Mouse (Mus musculus): ENCODE data around the gene Gm20388. TPM values are rescaled to one million over a fixed set of nuclear protein-coding genes. Genes with fewer than 3 reads are reported as not detected.

Gene Gm20388
- total and polyA plus RNA-seq, 3 experiments: 0.02 to 0.05 TPM; not detected in 1

- no peaks in the 10 kb centered on the region for H3K4me1 ChIP-seq (ENCODE audit: insufficient read depth, low read depth, low read length)
- H3K4me3 ChIP-seq (ENCODE audit: low read depth, low read length): peak overlapping the region; percentile 22; the same call in 1 of the 2 replicates
- peaks cover 20% of the 10 kb centered on the region for H3K9me3 ChIP-seq (replicated peaks)
- TF ChIP-seq CTCF (IDR thresholded peaks at IDR 0.05; ENCODE audit: low read depth, low read length): no peak
- TF ChIP-seq TAL1 (conservative IDR thresholded peaks at IDR 0.05; ENCODE audit: low read depth, low read length): no peak
- TF ChIP-seq GATA1 (IDR thresholded peaks at IDR 0.05; ENCODE audit: borderline replicate concordance, low read length): no peak
- no peak for TF ChIP-seq POLR2AphosphoS5 (IDR thresholded peaks at IDR 0.05; ENCODE audit: insufficient replicate concordance, low read depth, low read length)
- TF ChIP-seq GATA2 (IDR thresholded peaks at IDR 0.05; ENCODE audit: borderline replicate concordance, low read depth, low read length): no peak
- no peaks in the 10 kb centered on the region for H3K27me3 ChIP-seq (ENCODE audit: insufficient read depth, low read length)
- ATAC-seq (ENCODE audit: extremely low read depth, insufficient number of reproducible peaks, low FRiP score, poor library complexity, severe bottlenecking) (no peak), DNase-seq (ENCODE audit: low spot score) (no peak)
- H3K36me3 ChIP-seq (replicated peaks): no peaks in the 10 kb centered on the region
These were observed 1768.1 kb downstream of the Gm20388 start for GRCm38 (mm10) chr8:121678696-121679095.

- no peaks in the 10 kb centered on the region for H3K4me1 ChIP-seq (ENCODE audit: insufficient read depth, low read depth, low read length)
- TF ChIP-seq GATA2 (IDR thresholded peaks at IDR 0.05; ENCODE audit: borderline replicate concordance, low read depth, low read length) (no peak), TAL1 (conservative IDR thresholded peaks at IDR 0.05; ENCODE audit: low read depth, low read length) (no peak), CTCF (IDR thresholded peaks at IDR 0.05; ENCODE audit: low read depth, low read length) (no peak), POLR2AphosphoS5 (IDR thresholded peaks at IDR 0.05; ENCODE audit: insufficient replicate concordance, low read depth, low read length) (no peak), GATA1 (IDR thresholded peaks at IDR 0.05; ENCODE audit: borderline replicate concordance, low read length) (no peak)
- ATAC-seq (ENCODE audit: extremely low read depth, insufficient number of reproducible peaks, low FRiP score, poor library complexity, severe bottlenecking) (no peak), DNase-seq (ENCODE audit: low spot score) (no peak)
- no peaks in the 10 kb centered on the region for H3K36me3 ChIP-seq (replicated peaks)
- peaks cover 26% of the 10 kb centered on the region for H3K9me3 ChIP-seq (replicated peaks)
- no peaks in the 10 kb centered on the region for H3K27me3 ChIP-seq (ENCODE audit: insufficient read depth, low read length)
- H3K4me3 ChIP-seq (ENCODE audit: low read depth, low read length): no peak overlapping the region
These were observed 1770.3 kb downstream of the Gm20388 start for GRCm38 (mm10) chr8:121680896-121681295.

- H3K4me1 ChIP-seq (ENCODE audit: insufficient read depth, low read depth, low read length): no peaks in the 10 kb centered on the region
- DNase-seq (ENCODE audit: low spot score): no peak
- no peaks in the 10 kb centered on the region for H3K27me3 ChIP-seq (ENCODE audit: insufficient read depth, low read length)
- no peaks in the 10 kb centered on the region for H3K36me3 ChIP-seq (replicated peaks)
- peaks cover 26% of the 10 kb centered on the region for H3K9me3 ChIP-seq (replicated peaks)
- TF ChIP-seq GATA1 (IDR thresholded peaks at IDR 0.05; ENCODE audit: borderline replicate concordance, low read length): no peak
- TF ChIP-seq POLR2AphosphoS5 (IDR thresholded peaks at IDR 0.05; ENCODE audit: insufficient replicate concordance, low read depth, low read length): no peak
- no peak for TF ChIP-seq TAL1 (conservative IDR thresholded peaks at IDR 0.05; ENCODE audit: low read depth, low read length)
- no peak for TF ChIP-seq GATA2 (IDR thresholded peaks at IDR 0.05; ENCODE audit: borderline replicate concordance, low read depth, low read length)
- no peak for TF ChIP-seq CTCF (IDR thresholded peaks at IDR 0.05; ENCODE audit: low read depth, low read length)
- ATAC-seq (ENCODE audit: extremely low read depth, insufficient number of reproducible peaks, low FRiP score, poor library complexity, severe bottlenecking): no peak
- no peak overlapping the region for H3K4me3 ChIP-seq (ENCODE audit: low read depth, low read length)
These were observed 1770.8 kb downstream of the Gm20388 start for GRCm38 (mm10) chr8:121681457-121681856.

- H3K36me3 ChIP-seq (replicated peaks): no peaks in the 10 kb centered on the region
- no peak for TF ChIP-seq POLR2AphosphoS5 (IDR thresholded peaks at IDR 0.05; ENCODE audit: insufficient replicate concordance, low read depth, low read length)
- no peak for TF ChIP-seq TAL1 (conservative IDR thresholded peaks at IDR 0.05; ENCODE audit: low read depth, low read length)
- TF ChIP-seq GATA1 (IDR thresholded peaks at IDR 0.05; ENCODE audit: borderline replicate concordance, low read length): no peak
- no peak for TF ChIP-seq GATA2 (IDR thresholded peaks at IDR 0.05; ENCODE audit: borderline replicate concordance, low read depth, low read length)
- TF ChIP-seq CTCF (IDR thresholded peaks at IDR 0.05; ENCODE audit: low read depth, low read length): no peak
- H3K4me1 ChIP-seq (ENCODE audit: insufficient read depth, low read depth, low read length): no peaks in the 10 kb centered on the region
- no peaks in the 10 kb centered on the region for H3K27me3 ChIP-seq (ENCODE audit: insufficient read depth, low read length)
- H3K4me3 ChIP-seq (ENCODE audit: low read depth, low read length): no peak overlapping the region
- DNase-seq (ENCODE audit: low spot score) (no peak), ATAC-seq (ENCODE audit: extremely low read depth, insufficient number of reproducible peaks, low FRiP score, poor library complexity, severe bottlenecking) (no peak)
- peaks cover 29% of the 10 kb centered on the region for H3K9me3 ChIP-seq (replicated peaks)
These were observed 1772.6 kb downstream of the Gm20388 start for GRCm38 (mm10) chr8:121683083-121683832.

GRCm38 (mm10) chr8:121685419-121685818 is 1774.8 kb downstream of the Gm20388 start:
- TF ChIP-seq CTCF (IDR thresholded peaks at IDR 0.05; ENCODE audit: low read depth, low read length): peak; percentile 32; the same call in 1 of the 2 replicates
- TF ChIP-seq GATA2 (IDR thresholded peaks at IDR 0.05; ENCODE audit: borderline replicate concordance, low read depth, low read length): no peak
- DNase-seq (ENCODE audit: low spot score) (no peak), ATAC-seq (ENCODE audit: extremely low read depth, insufficient number of reproducible peaks, low FRiP score, poor library complexity, severe bottlenecking) (no peak)
- H3K27me3 ChIP-seq (ENCODE audit: insufficient read depth, low read length): no peaks in the 10 kb centered on the region
- no peak overlapping the region for H3K4me3 ChIP-seq (ENCODE audit: low read depth, low read length)
- no peaks in the 10 kb centered on the region for H3K4me1 ChIP-seq (ENCODE audit: insufficient read depth, low read depth, low read length)
- H3K36me3 ChIP-seq (replicated peaks): no peaks in the 10 kb centered on the region
- H3K9me3 ChIP-seq (replicated peaks): peaks cover 33% of the 10 kb centered on the region

- H3K27me3 ChIP-seq (ENCODE audit: insufficient read depth, low read length): no peaks in the 10 kb centered on the region
- H3K4me3 ChIP-seq (ENCODE audit: low read depth, low read length): no peak overlapping the region
- peaks cover 42% of the 10 kb centered on the region for H3K9me3 ChIP-seq (replicated peaks)
- TF ChIP-seq TAL1 (conservative IDR thresholded peaks at IDR 0.05; ENCODE audit: low read depth, low read length) (no peak), CTCF (IDR thresholded peaks at IDR 0.05; ENCODE audit: low read depth, low read length) (no peak), GATA1 (IDR thresholded peaks at IDR 0.05; ENCODE audit: borderline replicate concordance, low read length) (no peak), POLR2AphosphoS5 (IDR thresholded peaks at IDR 0.05; ENCODE audit: insufficient replicate concordance, low read depth, low read length) (no peak), GATA2 (IDR thresholded peaks at IDR 0.05; ENCODE audit: borderline replicate concordance, low read depth, low read length) (no peak)
- no peak for DNase-seq (ENCODE audit: low spot score)
- no peaks in the 10 kb centered on the region for H3K4me1 ChIP-seq (ENCODE audit: insufficient read depth, low read depth, low read length)
- no peak for ATAC-seq (ENCODE audit: extremely low read depth, insufficient number of reproducible peaks, low FRiP score, poor library complexity, severe bottlenecking)
- no peaks in the 10 kb centered on the region for H3K36me3 ChIP-seq (replicated peaks)
These were observed 1777.0 kb downstream of the Gm20388 start for GRCm38 (mm10) chr8:121687455-121688161.

All from G1E (cell line).